Mouse (Mus musculus) common myeloid progenitor, adult 5-6 weeks (primary cell): ENCODE data around the gene Lyst. TPM values are rescaled to one million over a fixed set of nuclear protein-coding genes. Genes with fewer than 3 reads are reported as not detected.
"Not testable (repeated sequence)": the region's sequence is repeated elsewhere in the genome, so short reads cannot be mapped to it uniquely, and the experiment has no call there.

Experiments used
- ATAC-seq: replicated peaks from 2 replicates; pipeline ENCODE4 v1.8.0; 2016; ENCODE audit warnings: low read depth, mild to moderate bottlenecking, moderate TSS enrichment, inconsistent platforms; ENCODE audit not compliant: poor library complexity, severe bottlenecking
- total RNA-seq: library from RNA; stranded (forward); fragments of 200-1000, 187-1606 nt; gene quantifications from 2 replicates; pipeline ENCODE4 v1.2.3, GENCODE M21; 2017

Gene Lyst
- total RNA-seq = 22.9 and 25.0 TPM in 2 replicates

GRCm38 (mm10) chr13:13590048-13591011 lies at the start of gene Lyst:
Gene Lyst, plus strand, starts transcription at chr13:13590397.
- peak; percentile 96 for ATAC-seq

GRCm38 (mm10) chr13:13543073-13543472 lies 47.1 kb upstream of the Lyst start:
- not testable (repeated sequence) for ATAC-seq

GRCm38 (mm10) chr13:13546792-13547191 lies 43.4 kb upstream of the Lyst start:
- ATAC-seq = no peak

- no peak for ATAC-seq
Observed at GRCm38 (mm10) chr13:13547889-13548288, 42.3 kb upstream of the Lyst start.

GRCm38 (mm10) chr13:13548431-13549190 lies 41.6 kb upstream of the Lyst start:
- ATAC-seq = no peak

GRCm38 (mm10) chr13:13549687-13550660 lies 40.2 kb upstream of the Lyst start:
- ATAC-seq = peak; percentile 56

GRCm38 (mm10) chr13:13552020-13552419 lies 38.2 kb upstream of the Lyst start:
- ATAC-seq = no peak

GRCm38 (mm10) chr13:13553660-13554059 lies 36.5 kb upstream of the Lyst start:
- peak; percentile 37 for ATAC-seq

- no peak for ATAC-seq
Observed at GRCm38 (mm10) chr13:13555196-13555595, 35.0 kb upstream of the Lyst start.

GRCm38 (mm10) chr13:13557001-13557743 lies 33.0 kb upstream of the Lyst start:
- ATAC-seq = peak; percentile 80

GRCm38 (mm10) chr13:13558251-13558650 lies 31.9 kb upstream of the Lyst start:
- ATAC-seq = no peak

- ATAC-seq = peak; percentile 59; the same call in 1 of the 2 replicates
Observed at GRCm38 (mm10) chr13:13558900-13559299, 31.3 kb upstream of the Lyst start.

- no peak for ATAC-seq
Observed at GRCm38 (mm10) chr13:13562571-13562970, 27.6 kb upstream of the Lyst start.

GRCm38 (mm10) chr13:13564116-13564515 lies 26.1 kb upstream of the Lyst start:
- ATAC-seq = no peak

GRCm38 (mm10) chr13:13564541-13564940 lies 25.7 kb upstream of the Lyst start:
- ATAC-seq = peak; percentile 88

GRCm38 (mm10) chr13:13567640-13568039 lies 22.6 kb upstream of the Lyst start:
- ATAC-seq = no peak

- no peak for ATAC-seq
Observed at GRCm38 (mm10) chr13:13568824-13569223, 21.4 kb upstream of the Lyst start.

GRCm38 (mm10) chr13:13569603-13570002 lies 20.6 kb upstream of the Lyst start:
- ATAC-seq = no peak
